Mouse (Mus musculus): Measurements from ENCODE around the gene Morn3. TPM values are rescaled to one million over a fixed set of nuclear protein-coding genes. Genes with fewer than 3 reads are reported as not detected.

The Morn3 gene
- polyA plus RNA-seq, 1 experiment from 2014 or later, result not detected

- Histone ChIP-seq H3K27ac (no peak overlapping the region), H3K27me3 (no peaks in the 10 kb centered on the region), H3K9me3 (no peaks in the 10 kb centered on the region), H3K4me3 (replicated peaks) (no peak overlapping the region), H3K9ac (replicated peaks) (no peak overlapping the region), H3K4me2 (no peak overlapping the region), H3K4me1 (replicated peaks) (peaks cover 10% of the 10 kb centered on the region; the same call in 1 of the 2 replicates), H3K36me3 (no peaks in the 10 kb centered on the region)
- WGBS, result 57% methylated on average over 7 of the region's 7 CpGs
- ATAC-seq (ENCODE audit: insufficient number of reproducible peaks, insufficient read depth, low FRiP score, low TSS enrichment, low read depth), result no peak
These were observed 37.8 kb downstream of the Morn3 start for GRCm38 (mm10) chr5:123008877-123009493.

GRCm38 (mm10) chr5:123005716-123006592, 40.9 kb downstream of the Morn3 start:
- Histone ChIP-seq H3K9me3 (no peaks in the 10 kb centered on the region), H3K4me2 (no peak overlapping the region), H3K4me1 (replicated peaks) (peaks cover 10% of the 10 kb centered on the region; the same call in 1 of the 2 replicates), H3K4me3 (replicated peaks) (no peak overlapping the region), H3K36me3 (no peaks in the 10 kb centered on the region), H3K9ac (replicated peaks) (no peak overlapping the region), H3K27me3 (no peaks in the 10 kb centered on the region), H3K27ac (no peak overlapping the region)
- WGBS, result 67% methylated on average over 19 of the region's 19 CpGs
- ATAC-seq (ENCODE audit: insufficient number of reproducible peaks, insufficient read depth, low FRiP score, low TSS enrichment, low read depth), result no peak

GRCm38 (mm10) chr5:123000901-123001300, 45.9 kb downstream of the Morn3 start:
- ATAC-seq (ENCODE audit: insufficient number of reproducible peaks, insufficient read depth, low FRiP score, low TSS enrichment, low read depth), result no peak
- WGBS, result 77% methylated on average over 1 of the region's 1 CpGs
- H3K4me1 ChIP-seq (replicated peaks), result no peaks in the 10 kb centered on the region
- no peak overlapping the region for H3K4me2 ChIP-seq
- no peak overlapping the region for H3K9ac ChIP-seq (replicated peaks)
- no peaks in the 10 kb centered on the region for H3K9me3 ChIP-seq
- H3K27me3 ChIP-seq, result no peaks in the 10 kb centered on the region
- H3K36me3 ChIP-seq, result peaks cover 7% of the 10 kb centered on the region; the same call in 1 of the 2 replicates
- no peak overlapping the region for H3K4me3 ChIP-seq (replicated peaks)
- H3K27ac ChIP-seq, result no peak overlapping the region

- Histone ChIP-seq H3K27ac (no peak overlapping the region), H3K9ac (replicated peaks) (no peak overlapping the region), H3K36me3 (peaks cover 7% of the 10 kb centered on the region; the same call in 1 of the 2 replicates), H3K4me3 (replicated peaks) (no peak overlapping the region), H3K27me3 (no peaks in the 10 kb centered on the region), H3K4me1 (replicated peaks) (peaks cover 18% of the 10 kb centered on the region), H3K4me2 (no peak overlapping the region), H3K9me3 (no peaks in the 10 kb centered on the region)
- WGBS, result 86% methylated on average over 18 of the region's 18 CpGs
- ATAC-seq (ENCODE audit: insufficient number of reproducible peaks, insufficient read depth, low FRiP score, low TSS enrichment, low read depth), result no peak
These were observed 49.3 kb downstream of the Morn3 start for GRCm38 (mm10) chr5:122997205-122998204.

- peak overlapping the region; percentile 36 for H3K4me2 ChIP-seq
- H3K27me3 ChIP-seq, result no peaks in the 10 kb centered on the region
- no peak overlapping the region for H3K9ac ChIP-seq (replicated peaks)
- H3K9me3 ChIP-seq, result no peaks in the 10 kb centered on the region
- peaks cover 38% of the 10 kb centered on the region for H3K4me1 ChIP-seq (replicated peaks)
- H3K36me3 ChIP-seq, result peaks cover 7% of the 10 kb centered on the region; the same call in 1 of the 2 replicates
- H3K4me3 ChIP-seq (replicated peaks), result 0 out of 2 replicates have a peak overlapping the region, but pooled peaks have one; percentile 6
- ATAC-seq (ENCODE audit: insufficient number of reproducible peaks, insufficient read depth, low FRiP score, low TSS enrichment, low read depth), result no peak
- WGBS, result 0% methylated on average over 1 of the region's 1 CpGs
- peak overlapping the region; percentile 69; the same call in 1 of the 2 replicates for H3K27ac ChIP-seq
These were observed 51.9 kb downstream of the Morn3 start for GRCm38 (mm10) chr5:122994910-122995309.

GRCm38 (mm10) chr5:122994303-122994846, 52.4 kb downstream of the Morn3 start:
- Histone ChIP-seq H3K27ac (peak overlapping the region; percentile 85), H3K36me3 (peaks cover 7% of the 10 kb centered on the region; the same call in 1 of the 2 replicates), H3K4me3 (replicated peaks) (0 out of 2 replicates have a peak overlapping the region, but pooled peaks have one; percentile 6), H3K9ac (replicated peaks) (no peak overlapping the region), H3K4me2 (peak overlapping the region; percentile 42), H3K9me3 (no peaks in the 10 kb centered on the region), H3K4me1 (replicated peaks) (peaks cover 41% of the 10 kb centered on the region), H3K27me3 (no peaks in the 10 kb centered on the region)
- 6% methylated on average over 5 of the region's 5 CpGs for WGBS
- ATAC-seq (ENCODE audit: insufficient number of reproducible peaks, insufficient read depth, low FRiP score, low TSS enrichment, low read depth), result peak; percentile 89

GRCm38 (mm10) chr5:122993811-122994210, 53.0 kb downstream of the Morn3 start:
- Histone ChIP-seq H3K27me3 (no peaks in the 10 kb centered on the region), H3K4me3 (replicated peaks) (0 out of 2 replicates have a peak overlapping the region, but pooled peaks have one; percentile 5), H3K36me3 (peaks cover 6% of the 10 kb centered on the region; the same call in 1 of the 2 replicates), H3K9ac (replicated peaks) (no peak overlapping the region), H3K4me2 (peak overlapping the region; percentile 42), H3K27ac (peak overlapping the region; percentile 85), H3K4me1 (replicated peaks) (peaks cover 41% of the 10 kb centered on the region), H3K9me3 (no peaks in the 10 kb centered on the region)
- no peak for ATAC-seq (ENCODE audit: insufficient number of reproducible peaks, insufficient read depth, low FRiP score, low TSS enrichment, low read depth)
- WGBS, result 23% methylated on average over 2 of the region's 2 CpGs

- ATAC-seq (ENCODE audit: insufficient number of reproducible peaks, insufficient read depth, low FRiP score, low TSS enrichment, low read depth), result no peak
- Histone ChIP-seq H3K4me1 (replicated peaks) (peaks cover 57% of the 10 kb centered on the region), H3K27ac (no peak overlapping the region; the same call in 1 of the 2 replicates), H3K4me2 (peak overlapping the region; percentile 99), H3K4me3 (replicated peaks) (peak overlapping the region; percentile 71), H3K36me3 (no peaks in the 10 kb centered on the region), H3K9ac (replicated peaks) (peak overlapping the region; percentile 37), H3K27me3 (no peaks in the 10 kb centered on the region), H3K9me3 (no peaks in the 10 kb centered on the region)
- WGBS, result 28% methylated on average over 5 of the region's 5 CpGs
These were observed 55.3 kb downstream of the Morn3 start for GRCm38 (mm10) chr5:122991350-122992004.

- ATAC-seq (ENCODE audit: insufficient number of reproducible peaks, insufficient read depth, low FRiP score, low TSS enrichment, low read depth), result no peak
- Histone ChIP-seq H3K36me3 (no peaks in the 10 kb centered on the region), H3K27me3 (no peaks in the 10 kb centered on the region), H3K27ac (peak overlapping the region; percentile 92; the same call in 1 of the 2 replicates), H3K4me3 (replicated peaks) (peak overlapping the region; percentile 71), H3K4me1 (replicated peaks) (peaks cover 65% of the 10 kb centered on the region), H3K9me3 (no peaks in the 10 kb centered on the region), H3K9ac (replicated peaks) (peak overlapping the region; percentile 76), H3K4me2 (peak overlapping the region; percentile 99)
- 8% methylated on average over 16 of the region's 16 CpGs for WGBS
These were observed 56.2 kb downstream of the Morn3 start for GRCm38 (mm10) chr5:122990411-122991160.

All from limb, embryonic 12.5 days (tissue).